Mouse (Mus musculus) thymus, postnatal 14 days (tissue): ENCODE data around the gene Ear14.
"Not testable (repeated sequence)": the region's sequence is repeated elsewhere in the genome, so short reads cannot be mapped to it uniquely, and the experiment has no call there.

Experiments
- DNase-seq: peaks from one replicate; pipeline ENCODE4 v3.0.0; 2021

Ear14 gene

GRCm38 (mm10) chr14:51203115-51203514, at the start of gene Ear14:
Gene Ear14, plus strand, starts transcription at chr14:51203391.
- DNase-seq = no peak

- no peak for DNase-seq
Observed at GRCm38 (mm10) chr14:51156056-51156735, 47.0 kb upstream of the Ear14 start.

- no peak for DNase-seq
Observed at GRCm38 (mm10) chr14:51156736-51157068, 46.5 kb upstream of the Ear14 start.

GRCm38 (mm10) chr14:51157072-51157471, 46.1 kb upstream of the Ear14 start:
- DNase-seq = no peak

GRCm38 (mm10) chr14:51161976-51162375, 41.2 kb upstream of the Ear14 start, which contains the start of gene Rnase2b:
Gene Rnase2b, plus strand, starts transcription at chr14:51162260.
- not testable (repeated sequence) for DNase-seq

- DNase-seq = not testable (repeated sequence)
Observed at GRCm38 (mm10) chr14:51163323-51163722, 39.9 kb upstream of the Ear14 start.

- no peak for DNase-seq
Observed at GRCm38 (mm10) chr14:51165435-51165834, 37.8 kb upstream of the Ear14 start.

GRCm38 (mm10) chr14:51166068-51166467, 37.1 kb upstream of the Ear14 start:
- DNase-seq = no peak

- DNase-seq = not testable (repeated sequence)
Observed at GRCm38 (mm10) chr14:51172095-51172865, 30.9 kb upstream of the Ear14 start.

- not testable (repeated sequence) for DNase-seq
Observed at GRCm38 (mm10) chr14:51172947-51173346, 30.2 kb upstream of the Ear14 start.

GRCm38 (mm10) chr14:51173843-51174242, 29.3 kb upstream of the Ear14 start:
- DNase-seq = no peak

- DNase-seq = not testable (repeated sequence)
Observed at GRCm38 (mm10) chr14:51181051-51181450, 22.1 kb upstream of the Ear14 start.

- DNase-seq = no peak
Observed at GRCm38 (mm10) chr14:51195681-51196080, 7.5 kb upstream of the Ear14 start.

- DNase-seq = no peak
Observed at GRCm38 (mm10) chr14:51199098-51200023, 3.8 kb upstream of the Ear14 start, which contains the start of gene Ang2. Gene Ang2, minus strand, starts transcription at chr14:51199148.

GRCm38 (mm10) chr14:51200054-51200453, 3.1 kb upstream of the Ear14 start:
- no peak for DNase-seq

GRCm38 (mm10) chr14:51200466-51200865, 2.7 kb upstream of the Ear14 start:
- no peak for DNase-seq

GRCm38 (mm10) chr14:51220075-51220474, 16.9 kb downstream of the Ear14 start:
- DNase-seq = not testable (repeated sequence)

GRCm38 (mm10) chr14:51229657-51230056, 26.5 kb downstream of the Ear14 start:
- not testable (repeated sequence) for DNase-seq

- DNase-seq = not testable (repeated sequence)
Observed at GRCm38 (mm10) chr14:51237488-51237887, 34.3 kb downstream of the Ear14 start.

GRCm38 (mm10) chr14:51240899-51241298, 37.7 kb downstream of the Ear14 start:
- DNase-seq = peak; percentile 22

- no peak for DNase-seq
Observed at GRCm38 (mm10) chr14:51247736-51248135, 44.5 kb downstream of the Ear14 start.

GRCm38 (mm10) chr14:51250348-51250747, 47.2 kb downstream of the Ear14 start:
- DNase-seq = no peak

- DNase-seq = not testable (repeated sequence)
Observed at GRCm38 (mm10) chr14:51252206-51252605, 49.0 kb downstream of the Ear14 start.
